Mouse (Mus musculus) left cerebral cortex, adult 18-20 months (tissue): ENCODE measurements around the gene Mrap. TPM values are rescaled to one million over a fixed set of nuclear protein-coding genes. Genes with fewer than 3 reads are reported as not detected.

Experiments used
- DNase-seq, 2 experiments: peaks; one replicate each; pipeline ENCODE4 v3.0.0; 2021 to 2022; ENCODE audit warnings: low spot score in 2 of 2, mixed read lengths in 1 of 2
- total RNA-seq, 2 experiments: library from RNA; stranded (reverse); gene quantifications; 2 replicates each; pipeline ENCODE4 v1.2.3; 2021

Gene Mrap
- total RNA-seq, 2 experiments from 2014 or later, result 0.45 to 0.74 TPM

DNA sequence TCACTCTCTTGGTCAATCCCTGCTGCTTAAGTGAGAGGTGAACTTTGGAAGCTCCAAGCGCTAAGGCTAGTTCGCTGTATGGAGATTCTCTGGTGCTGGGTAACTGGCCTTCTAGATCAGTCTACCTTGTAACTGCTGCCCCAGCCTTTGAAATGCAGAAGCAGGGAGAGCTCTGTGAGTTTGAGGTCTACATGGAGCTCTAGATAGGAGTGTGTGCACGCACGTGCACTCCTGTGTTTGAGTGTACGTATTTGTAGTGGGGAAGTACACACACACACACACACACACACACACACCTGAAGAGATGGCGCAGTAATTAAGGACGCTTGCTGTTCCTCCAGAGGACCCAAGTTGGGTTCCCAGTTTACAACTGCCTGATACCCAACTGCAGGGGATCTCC is 10.2 kb downstream of the Mrap start:
- DNase-seq, result no peak

DNA sequence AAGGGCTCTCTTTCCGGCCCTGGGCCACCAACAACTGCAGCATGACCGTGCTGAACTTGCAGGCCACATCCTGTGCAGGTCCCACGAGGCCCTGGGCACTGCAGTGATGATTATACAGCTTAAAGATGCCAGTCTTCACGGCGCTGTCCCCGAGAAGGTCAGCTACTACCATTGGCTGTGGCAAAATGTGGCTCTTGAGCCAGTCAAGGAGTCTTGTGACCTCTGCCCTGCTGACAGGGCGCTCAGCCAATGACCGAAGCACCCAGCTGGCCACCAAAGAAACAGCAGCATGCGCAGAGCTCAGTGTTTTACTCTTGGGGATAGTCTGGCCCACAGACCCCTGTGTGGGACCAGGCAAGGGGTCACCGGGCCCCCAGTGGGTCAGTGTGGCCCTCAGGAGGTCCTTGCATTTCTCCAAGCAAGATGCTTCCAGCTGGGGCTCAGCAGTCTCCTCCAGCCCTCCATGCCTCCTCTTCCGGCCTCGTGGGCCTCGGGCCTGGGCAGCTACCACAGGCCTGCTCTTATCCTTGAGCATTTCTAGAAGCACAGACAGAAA is 15.5 kb downstream of the Mrap start:
- no peak for DNase-seq

DNA sequence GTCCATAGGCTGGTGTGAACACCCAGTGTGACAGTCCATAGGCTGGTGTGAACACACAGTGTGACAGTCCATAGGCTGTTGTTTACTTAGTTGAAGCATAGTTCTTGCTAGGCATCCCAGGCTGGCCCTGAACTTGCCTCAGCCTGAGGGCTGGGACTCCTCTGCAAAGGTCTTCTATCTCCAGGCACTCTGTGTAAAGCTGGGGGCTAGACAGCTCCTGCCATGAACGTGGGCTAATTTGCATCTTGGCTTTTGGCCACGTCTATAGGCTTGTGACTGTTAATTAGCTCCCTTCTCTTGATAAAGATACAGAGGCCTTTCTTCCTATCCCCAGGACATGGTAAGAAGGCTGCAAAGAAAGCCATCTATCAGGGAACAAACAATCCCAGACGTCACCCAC is 21.3 kb downstream of the Mrap start:
- DNase-seq, result no peak

DNA sequence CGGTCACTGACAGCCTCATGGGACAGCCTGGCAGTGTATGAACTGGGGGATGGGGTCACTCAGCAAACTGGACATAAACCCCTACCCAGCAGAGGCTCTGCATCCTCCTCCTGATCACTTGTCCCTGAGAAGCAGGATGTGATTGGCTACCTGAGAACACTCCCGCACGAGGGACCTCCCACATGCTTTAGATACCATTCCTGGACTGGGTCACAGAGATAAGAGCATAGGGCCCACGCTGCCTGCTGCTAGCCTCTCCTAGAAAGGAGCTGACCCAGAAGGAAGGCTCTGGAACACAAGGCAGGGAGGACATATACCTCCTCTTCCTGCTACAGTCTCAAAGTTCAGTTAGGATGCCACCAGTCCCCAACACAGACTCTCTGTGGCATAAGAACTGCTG is 22.5 kb downstream of the Mrap start:
- DNase-seq, result no peak

DNA sequence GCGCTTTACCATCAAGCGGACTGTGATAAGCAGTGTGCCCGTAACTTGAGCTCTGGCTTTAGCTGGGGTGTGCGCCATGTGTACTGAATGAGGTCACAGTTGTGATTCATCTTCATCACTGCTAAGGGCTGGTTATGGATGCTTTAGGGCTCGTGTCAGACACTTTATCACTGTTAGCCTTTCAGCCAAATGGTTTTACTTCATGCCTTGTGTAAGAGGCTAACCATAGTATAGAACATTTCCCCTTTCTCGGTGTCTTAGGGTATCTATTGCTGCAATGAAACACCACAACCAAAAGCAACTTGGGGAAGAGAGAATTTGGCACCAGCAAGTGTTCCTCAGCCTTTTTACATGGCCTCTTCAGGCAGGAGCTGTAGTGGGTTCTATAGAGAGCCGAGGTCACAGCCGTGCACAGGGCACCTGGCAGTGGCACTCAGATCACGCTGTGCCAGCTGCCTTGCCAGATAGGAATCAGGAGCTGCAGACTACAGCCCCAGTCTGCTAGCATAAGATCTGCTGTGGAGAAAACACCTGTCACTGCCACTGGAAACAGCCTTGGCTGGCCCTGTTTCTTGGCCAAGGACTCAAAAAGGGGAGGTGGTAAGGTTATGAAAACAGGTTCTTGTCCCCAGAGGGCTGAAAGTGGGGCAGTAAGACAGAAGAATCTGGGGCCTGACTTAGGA is 27.3 kb downstream of the Mrap start:
- no peak for DNase-seq

DNA sequence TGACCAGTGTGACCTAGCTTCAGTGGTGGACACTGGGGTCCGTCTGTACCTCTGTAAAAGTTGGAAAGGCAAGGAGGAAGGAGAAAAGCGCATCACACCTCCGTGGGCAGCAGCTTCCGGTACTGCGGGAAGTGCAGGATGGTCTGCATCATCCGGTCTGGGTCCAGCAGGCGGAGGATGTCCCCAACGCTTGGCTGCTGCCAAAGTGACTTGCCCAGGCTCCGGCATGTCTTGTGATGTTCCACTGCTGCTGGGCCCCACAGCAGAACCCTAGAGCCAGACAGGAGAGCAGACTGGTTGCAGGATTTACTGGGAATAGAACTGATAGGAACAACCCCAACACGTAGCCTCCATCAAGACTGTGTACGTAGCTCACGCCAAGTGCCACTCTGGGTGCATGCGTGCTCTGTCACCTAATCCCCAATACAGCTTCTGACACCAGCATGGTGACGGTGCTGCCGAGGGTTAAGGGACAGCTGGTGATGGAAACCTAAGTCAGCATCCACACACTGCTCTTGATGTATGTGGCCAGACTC is 29.0 kb downstream of the Mrap start:
- no peak for DNase-seq

DNA sequence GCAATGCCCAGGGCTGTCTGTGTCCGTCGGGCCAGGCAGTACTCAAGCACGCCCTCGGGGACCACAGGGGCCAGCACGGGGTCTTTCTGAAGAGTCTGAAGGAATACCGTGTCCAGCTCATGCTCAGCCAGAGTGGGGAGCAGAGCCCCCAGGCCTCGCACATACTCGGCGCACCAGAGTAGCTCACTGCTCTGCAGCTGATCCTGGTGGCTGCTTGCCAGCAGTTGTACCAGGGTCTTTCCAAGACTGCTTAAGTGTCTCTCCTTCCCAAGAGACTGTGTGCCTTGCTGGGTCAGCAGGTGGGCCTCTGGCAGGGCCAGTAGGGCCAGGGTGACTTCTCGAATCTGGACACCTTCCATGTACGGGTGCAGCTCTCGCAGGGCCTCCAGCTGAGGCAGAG is 36.2 kb downstream of the Mrap start:
- no peak for DNase-seq

DNA sequence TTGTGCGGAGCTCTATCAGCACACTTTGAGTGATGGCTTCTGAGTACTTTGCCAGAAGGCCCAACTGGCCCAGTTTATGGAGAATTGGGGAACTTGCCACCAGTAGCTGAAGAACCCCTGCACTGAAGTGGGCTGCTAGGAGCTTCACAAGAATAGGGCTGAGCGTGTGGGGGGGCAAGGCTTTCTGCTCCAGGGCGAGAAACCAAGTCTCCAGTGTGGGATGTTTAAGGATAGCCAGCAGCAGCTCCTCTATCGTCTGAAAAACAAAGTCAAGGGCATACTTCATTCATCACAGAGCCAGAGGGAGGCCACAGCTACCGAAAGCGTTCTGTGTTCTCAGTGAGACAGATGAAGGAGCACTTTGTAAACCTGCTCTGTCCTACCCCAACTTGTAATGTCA is 36.6 kb downstream of the Mrap start:
- DNase-seq, result no peak

DNA sequence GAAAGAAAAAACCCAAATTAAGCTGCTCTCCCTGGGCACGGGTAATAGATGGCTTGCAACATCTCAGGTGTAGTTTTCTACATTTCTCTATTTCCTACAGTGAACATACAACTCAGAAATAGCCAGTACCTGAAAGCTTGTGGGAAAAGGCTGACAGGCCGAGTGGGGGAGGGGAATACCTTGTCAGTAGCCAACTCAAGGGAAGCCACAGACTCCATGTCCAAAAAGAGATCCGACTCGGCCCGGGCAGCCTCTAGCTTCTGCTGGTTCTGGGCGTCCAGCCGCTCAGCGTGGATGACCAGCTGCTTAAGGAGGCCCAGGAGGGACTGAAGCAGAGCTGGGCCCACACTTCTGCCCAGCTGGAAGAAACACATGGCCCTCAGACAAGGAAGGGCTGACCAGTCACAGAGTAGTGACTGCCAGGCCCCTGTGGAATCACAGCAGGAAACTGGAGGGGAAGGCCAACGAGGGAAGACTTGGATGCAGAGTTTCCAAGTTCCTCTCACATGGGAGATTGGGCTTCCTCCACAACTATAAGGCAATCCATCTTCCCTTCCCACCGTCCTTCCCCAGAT is 38.0 kb downstream of the Mrap start:
- DNase-seq, result no peak

DNA sequence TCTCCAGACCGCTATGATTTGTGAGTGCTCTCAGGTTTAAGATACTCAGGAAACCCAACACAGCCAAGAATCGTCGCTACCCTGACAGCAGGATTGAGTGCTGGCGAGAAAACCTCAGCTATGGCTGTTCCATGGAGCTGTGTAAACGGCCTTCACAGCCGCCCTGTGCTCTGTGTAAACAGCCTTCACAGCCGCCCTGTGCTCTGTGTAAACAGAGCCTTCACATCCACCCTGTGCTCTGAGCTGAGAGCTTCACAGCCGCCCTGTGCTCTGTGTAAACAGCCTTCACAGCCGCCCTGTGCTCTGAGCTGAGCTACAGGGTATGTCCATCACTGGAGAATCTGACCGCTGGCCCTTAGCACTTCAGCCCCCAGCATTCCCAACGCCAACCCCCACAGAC is 41.8 kb downstream of the Mrap start:
- DNase-seq, result no peak

DNA sequence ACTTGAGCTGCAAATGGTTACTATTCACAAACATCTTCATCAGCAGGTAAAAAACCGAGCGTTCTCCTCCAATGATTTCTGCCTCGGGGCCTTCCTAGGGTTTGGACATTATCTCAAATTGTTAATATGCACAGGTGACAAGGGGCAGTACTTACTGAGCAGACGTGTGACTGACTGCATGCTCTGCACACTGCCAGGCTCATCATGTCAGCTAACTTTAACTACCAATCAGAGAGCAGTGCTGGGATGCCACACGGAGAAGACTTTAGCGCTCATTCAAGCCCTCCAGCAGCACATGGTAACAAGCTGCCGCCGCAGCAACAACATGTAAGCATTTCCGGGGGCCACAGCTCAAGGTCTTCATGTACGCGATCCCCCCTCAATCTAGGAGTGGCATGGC is 45.3 kb downstream of the Mrap start:
- no peak for DNase-seq

DNA sequence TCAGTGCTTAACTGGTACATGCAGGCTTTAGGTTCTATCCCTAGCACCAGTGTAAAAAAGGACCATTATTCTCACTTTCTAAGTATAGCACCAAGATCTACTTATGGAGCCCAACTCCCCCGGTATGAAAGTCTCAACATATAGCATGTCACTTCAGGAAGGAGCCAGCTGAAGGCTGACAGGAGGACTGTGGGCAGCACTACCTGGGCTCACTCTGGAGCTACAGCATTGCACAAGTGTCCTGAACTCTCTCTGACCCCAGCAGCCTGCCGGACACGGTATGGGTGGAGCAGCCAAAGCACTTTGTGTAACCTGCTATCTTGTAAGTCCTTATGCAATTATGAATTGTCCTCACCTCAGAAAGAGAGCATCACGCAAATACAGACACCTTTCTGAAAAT is 47.2 kb downstream of the Mrap start:
- DNase-seq, result no peak

DNA sequence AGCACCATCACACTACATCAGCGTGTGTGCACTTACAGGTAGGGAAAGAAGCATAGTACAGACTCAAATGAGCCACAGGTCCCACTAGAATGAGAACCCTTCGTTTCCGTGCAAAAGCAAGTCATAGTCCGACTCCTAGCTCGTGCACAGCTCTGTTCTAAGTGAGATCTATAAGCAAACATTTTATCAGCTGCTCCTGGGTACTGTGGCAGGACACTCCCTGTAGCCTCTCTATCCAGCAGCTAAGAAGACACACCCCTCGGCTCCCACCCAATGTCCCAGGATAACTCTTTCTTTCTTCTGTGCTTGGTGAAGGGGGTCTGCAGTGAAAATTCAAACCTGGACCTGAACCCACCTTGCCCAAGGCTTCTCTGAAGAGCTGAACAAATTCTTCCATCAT is 50.6 kb downstream of the Mrap start:
- no peak for DNase-seq

DNA sequence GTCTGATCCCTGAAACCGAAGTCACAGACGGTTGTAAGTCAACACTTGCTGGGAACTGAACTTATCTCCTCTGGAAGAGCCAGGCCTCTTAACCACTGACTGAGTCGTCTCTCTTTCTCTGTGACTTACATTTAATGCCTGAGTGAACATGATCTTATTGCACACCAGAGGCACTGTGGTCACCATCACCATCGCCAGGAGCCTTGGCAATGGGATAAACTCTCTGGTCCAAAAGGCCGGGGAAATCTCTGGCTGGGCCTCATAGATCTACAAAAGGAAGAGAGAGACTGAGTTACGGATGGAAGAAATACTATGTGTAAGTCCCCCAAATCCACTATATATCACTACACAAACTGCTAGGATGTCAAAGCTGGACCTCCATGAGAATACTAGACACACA is 52.9 kb downstream of the Mrap start:
- DNase-seq, result no peak

DNA sequence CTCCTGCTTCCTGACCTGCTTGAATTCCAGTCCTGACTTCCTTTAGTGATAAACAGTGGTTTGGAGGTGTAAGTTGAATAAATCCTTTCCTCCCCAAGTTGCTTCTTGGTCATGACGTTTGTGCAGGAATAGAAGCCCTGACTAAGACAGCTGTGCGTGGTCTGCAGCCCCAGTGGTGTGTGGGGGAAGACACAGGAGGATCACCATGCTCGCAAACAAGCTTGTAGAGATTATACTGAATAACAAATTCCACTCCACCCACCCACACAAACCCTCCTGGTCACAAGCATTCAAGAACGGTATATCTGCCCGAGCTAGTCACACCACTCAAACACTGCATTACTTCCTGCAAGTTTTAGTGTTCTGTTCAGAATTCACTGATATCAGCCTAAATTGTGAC is 54.1 kb downstream of the Mrap start:
- peak in 1 of 2 experiments; percentile 34 for DNase-seq

DNA sequence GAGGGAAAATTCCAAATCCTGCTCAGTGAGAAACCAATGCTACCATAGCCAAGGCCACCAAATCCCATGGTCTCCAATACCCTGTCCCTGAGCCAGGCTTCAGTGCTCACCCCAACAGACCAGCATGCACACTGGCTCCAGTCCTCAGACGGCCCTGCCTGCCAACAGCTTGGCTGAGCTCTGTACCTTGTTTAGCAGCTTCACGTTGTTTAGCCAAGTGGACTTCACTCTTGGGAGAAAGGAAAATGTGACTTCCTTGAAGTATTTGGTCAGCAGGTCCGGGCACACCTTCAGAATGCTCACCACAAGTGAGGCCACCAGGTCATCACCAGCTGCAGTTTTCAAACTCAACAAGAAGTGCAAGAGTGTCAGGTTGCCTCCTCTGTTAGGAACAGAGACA is 54.5 kb downstream of the Mrap start:
- DNase-seq, result no peak

DNA sequence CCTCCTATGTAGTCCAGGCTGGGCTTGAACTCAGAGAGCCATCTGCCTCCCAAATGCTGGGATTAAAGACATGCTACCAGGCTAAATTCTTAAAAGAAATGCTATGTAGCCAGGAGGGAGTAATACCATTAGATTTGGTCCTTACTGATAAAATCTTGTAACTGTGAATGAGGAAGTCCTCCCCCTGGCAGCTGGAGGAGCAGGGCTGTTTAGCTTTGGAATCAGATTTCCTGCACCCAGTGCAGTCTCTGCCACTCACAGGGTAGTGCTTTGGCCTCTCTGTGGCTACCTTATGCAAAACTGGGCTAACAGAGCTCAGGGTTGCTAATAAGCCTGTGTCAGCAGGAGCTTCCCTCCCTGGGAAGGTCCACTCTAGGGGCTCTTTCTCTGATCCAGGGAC is 56.7 kb downstream of the Mrap start:
- no peak for DNase-seq

DNA sequence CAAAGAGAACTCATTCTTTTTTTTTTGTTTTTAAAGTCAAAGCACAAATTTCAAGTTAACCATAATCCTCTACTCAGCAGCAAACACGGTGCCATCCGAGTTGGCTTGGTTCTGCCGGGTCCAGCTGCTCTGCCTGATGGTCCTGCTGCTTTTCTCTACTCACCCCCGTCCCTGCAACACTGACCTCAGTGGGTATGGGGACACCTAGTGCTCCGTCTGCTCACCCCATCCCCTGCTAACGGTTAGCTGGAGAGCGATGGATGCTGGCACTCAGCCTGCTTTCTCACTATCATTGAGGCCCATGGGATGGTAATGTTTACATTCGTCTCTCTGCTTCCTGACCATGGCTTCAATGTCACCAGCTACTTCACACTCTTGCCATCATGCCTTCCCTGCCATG is 60.4 kb downstream of the Mrap start:
- no peak for DNase-seq

DNA sequence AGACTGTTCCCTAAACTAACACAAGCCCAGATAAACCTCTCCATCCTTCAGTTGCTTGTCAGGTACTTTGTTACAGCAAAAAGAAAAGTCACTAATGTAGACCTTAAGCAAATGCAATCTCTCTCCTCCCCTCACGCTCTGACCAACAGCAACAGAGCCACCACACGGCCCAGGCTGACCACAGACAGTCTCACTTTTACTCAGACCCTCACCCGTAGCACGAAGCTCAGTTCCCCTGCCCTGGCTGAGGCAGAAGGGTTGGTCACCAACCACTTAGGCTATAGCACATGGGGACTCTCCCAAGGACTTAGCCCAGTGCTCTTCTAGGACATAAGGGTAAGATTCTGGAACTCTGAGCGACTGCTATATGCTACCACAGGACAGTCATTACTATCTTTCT is 60.8 kb downstream of the Mrap start:
- DNase-seq, result no peak
